Mouse (Mus musculus) midbrain, embryonic 13.5 days (tissue): ENCODE measurements around the gene Tbxa2r. TPM values are rescaled to one million over a fixed set of nuclear protein-coding genes. Genes with fewer than 3 reads are reported as not detected.

ENCODE experiments used
- ATAC-seq: fragments of 200-750 bp; cut with Nextera tagmentation; 2 replicates; pipeline ENCODE4 v1.8.0; 2017; ENCODE audit warnings: mild to moderate bottlenecking, moderate TSS enrichment, moderate library complexity
- H3K27ac ChIP-seq: fragments of 300-500 bp; sonication (generic); 2 replicates; pipeline ENCODE4 v1.5.1; 2015; ENCODE audit warnings: inconsistent platforms, mild to moderate bottlenecking, moderate library complexity
- H3K27me3 ChIP-seq: fragments of 300-500 bp; sonication (generic); 2 replicates; pipeline ENCODE4 v1.6.1; 2015; ENCODE audit warnings: mild to moderate bottlenecking, inconsistent platforms
- H3K36me3 ChIP-seq: fragments of 300-500 bp; sonication (generic); 2 replicates; pipeline ENCODE4 v1.6.1; 2015; ENCODE audit warnings: mild to moderate bottlenecking, inconsistent platforms
- H3K4me1 ChIP-seq: fragments of 300-500 bp; sonication (generic); replicated peaks from 2 replicates; pipeline ENCODE4 v1.6.1; 2015; ENCODE audit warnings: inconsistent platforms
- H3K4me2 ChIP-seq: fragments of 300-500 bp; sonication (generic); replicated peaks from 2 replicates; pipeline ENCODE4 v1.6.1; 2015; ENCODE audit warnings: moderate library complexity, mild to moderate bottlenecking, inconsistent platforms
- H3K4me3 ChIP-seq: fragments of 300-500 bp; sonication (generic); replicated peaks from 2 replicates; pipeline ENCODE4 v1.5.1; 2015; ENCODE audit warnings: mild to moderate bottlenecking, inconsistent platforms
- H3K9ac ChIP-seq: fragments of 300-500 bp; sonication (generic); replicated peaks from 2 replicates; pipeline ENCODE4 v1.6.1; 2015; ENCODE audit warnings: mild to moderate bottlenecking, inconsistent platforms
- H3K9me3 ChIP-seq: fragments of 300-500 bp; sonication (generic); 2 replicates; pipeline ENCODE4 v1.6.1; 2016; ENCODE audit warnings: mild to moderate bottlenecking, inconsistent platforms
- WGBS: fragments of 180-500 bp; shearing (Covaris S2); methylation state at CpG from one replicate; pipeline ENCODE4 v1.1.7; 2015; 5-methylcytosine and 5-hydroxymethylcytosine counted together
- polyA plus RNA-seq: library from polyadenylated mRNA; unstranded; fragments of >200 nt; fragmentation: Nextera tagmentation; extraction: Ambion mirVana; gene quantifications from 2 replicates; pipeline ENCODE4 v1.2.1, GENCODE M21; 2015

Tbxa2r gene
- polyA plus RNA-seq, 1 experiment from 2014 or later: 4.7 TPM

DNA sequence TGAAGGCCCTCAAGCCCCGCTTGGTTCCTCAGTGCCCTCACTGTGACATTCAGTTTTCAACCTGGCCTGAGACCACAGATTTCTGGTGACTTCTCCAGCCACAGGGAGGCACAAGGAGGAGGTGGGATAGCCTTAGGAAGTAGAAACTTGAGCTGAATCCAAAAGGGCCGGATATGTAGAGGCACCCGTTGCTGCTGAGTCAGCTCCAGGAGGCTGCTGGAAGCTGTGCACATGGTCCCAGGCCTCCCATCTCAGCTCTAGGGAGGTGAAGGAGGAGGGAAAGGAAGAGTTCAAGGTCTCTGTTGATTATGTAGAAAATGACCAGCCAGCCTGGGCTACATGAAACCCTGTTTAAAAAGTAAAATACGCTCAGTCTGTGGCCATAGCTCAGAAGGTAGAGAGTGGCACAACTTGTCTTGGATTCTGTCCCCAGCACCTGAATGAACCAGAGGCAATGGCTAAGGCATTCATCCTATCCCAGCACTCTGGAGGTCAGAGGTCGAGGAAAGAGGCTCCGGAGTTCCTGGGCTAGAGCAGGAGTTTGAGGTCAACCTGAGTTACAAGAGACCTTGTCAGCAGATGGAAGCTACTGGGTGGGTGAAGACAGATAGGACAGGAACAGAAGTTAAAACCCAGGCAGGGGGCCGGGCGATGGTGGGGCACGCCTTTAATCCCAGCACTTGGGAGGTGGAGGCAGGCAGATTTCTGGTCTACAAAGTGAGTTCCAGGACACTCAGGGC lies 26.4 kb downstream of the Tbxa2r start:
- H3K27ac ChIP-seq: no peak overlapping the region
- 58% methylated on average over 9 of the region's 9 CpGs for WGBS
- H3K4me2 ChIP-seq: no peak overlapping the region
- no peak overlapping the region for H3K9ac ChIP-seq
- ATAC-seq: no peak
- H3K4me1 ChIP-seq: peaks cover 31% of the 10 kb centered on the region
- no peaks in the 10 kb centered on the region for H3K9me3 ChIP-seq
- H3K36me3 ChIP-seq: no peaks in the 10 kb centered on the region
- H3K27me3 ChIP-seq: peaks cover 4% of the 10 kb centered on the region; the same call in 1 of the 2 replicates
- H3K4me3 ChIP-seq: no peak overlapping the region

DNA sequence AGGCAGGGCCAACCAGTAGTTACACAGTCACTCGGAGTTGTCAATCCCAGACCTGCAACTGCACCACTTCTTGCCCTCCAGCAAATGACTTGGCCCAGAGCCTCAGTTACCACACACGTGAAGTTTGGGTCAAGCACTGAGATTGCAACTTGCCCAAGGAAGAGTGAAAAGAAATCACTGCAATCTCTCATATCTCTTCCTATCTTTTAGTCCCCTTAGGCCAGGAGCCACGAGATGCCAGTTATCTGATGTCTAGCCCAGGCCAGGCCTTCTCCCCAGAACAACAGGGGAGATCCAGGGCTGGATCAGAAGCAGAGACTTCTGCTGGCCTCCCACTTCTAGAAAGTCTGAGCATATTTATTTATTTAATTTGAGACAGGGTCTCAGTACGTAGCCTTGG lies 27.0 kb downstream of the Tbxa2r start:
- no peaks in the 10 kb centered on the region for H3K9me3 ChIP-seq
- no peak overlapping the region for H3K27ac ChIP-seq
- no peak overlapping the region for H3K4me2 ChIP-seq
- peaks cover 4% of the 10 kb centered on the region; the same call in 1 of the 2 replicates for H3K27me3 ChIP-seq
- no peak overlapping the region for H3K9ac ChIP-seq
- H3K4me1 ChIP-seq: peaks cover 32% of the 10 kb centered on the region
- WGBS: 84% methylated on average over 4 of the region's 4 CpGs
- no peak overlapping the region for H3K4me3 ChIP-seq
- ATAC-seq: no peak
- H3K36me3 ChIP-seq: no peaks in the 10 kb centered on the region

DNA sequence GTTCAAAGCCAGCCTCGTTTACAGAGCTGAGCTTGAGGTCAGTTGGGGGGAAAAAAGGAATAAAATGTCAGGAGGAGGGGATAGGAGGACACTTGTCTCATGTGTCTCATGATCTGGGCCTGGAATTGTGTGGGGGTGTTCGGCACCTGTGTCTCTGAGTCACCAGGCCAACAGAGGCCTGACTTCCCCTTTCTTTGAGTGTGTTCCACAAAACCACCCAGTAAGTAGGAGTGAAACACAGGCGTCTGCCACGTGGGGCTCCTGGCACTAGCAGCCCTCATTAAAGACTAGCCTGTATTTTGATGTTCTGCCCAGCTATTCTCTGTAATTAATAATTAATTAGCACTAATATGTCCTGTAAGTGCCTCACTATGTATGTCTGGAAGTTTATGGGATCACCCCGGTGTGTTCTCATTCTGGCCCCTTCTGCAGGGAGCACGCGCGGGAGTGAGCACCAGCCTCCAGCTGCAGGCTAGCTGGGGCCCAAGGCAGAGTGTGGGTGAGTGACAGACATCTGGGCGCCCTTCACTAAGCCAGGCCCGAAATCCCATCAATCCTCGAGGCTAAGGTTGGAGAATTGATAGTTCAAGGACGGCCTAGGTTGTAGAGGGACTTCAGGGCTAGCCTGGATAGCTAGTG lies 27.9 kb downstream of the Tbxa2r start:
- Histone ChIP-seq H3K4me1 (peaks cover 34% of the 10 kb centered on the region), H3K4me3 (peak overlapping the region; percentile 66; the same call in 1 of the 2 replicates), H3K36me3 (peaks cover 4% of the 10 kb centered on the region; the same call in 1 of the 2 replicates), H3K9me3 (no peaks in the 10 kb centered on the region), H3K4me2 (peak overlapping the region; percentile 99), H3K27ac (no peak overlapping the region), H3K9ac (no peak overlapping the region), H3K27me3 (peaks cover 4% of the 10 kb centered on the region; the same call in 1 of the 2 replicates)
- peak; percentile 18; the same call in 1 of the 2 replicates for ATAC-seq
- 54% methylated on average over 12 of the region's 12 CpGs for WGBS

DNA sequence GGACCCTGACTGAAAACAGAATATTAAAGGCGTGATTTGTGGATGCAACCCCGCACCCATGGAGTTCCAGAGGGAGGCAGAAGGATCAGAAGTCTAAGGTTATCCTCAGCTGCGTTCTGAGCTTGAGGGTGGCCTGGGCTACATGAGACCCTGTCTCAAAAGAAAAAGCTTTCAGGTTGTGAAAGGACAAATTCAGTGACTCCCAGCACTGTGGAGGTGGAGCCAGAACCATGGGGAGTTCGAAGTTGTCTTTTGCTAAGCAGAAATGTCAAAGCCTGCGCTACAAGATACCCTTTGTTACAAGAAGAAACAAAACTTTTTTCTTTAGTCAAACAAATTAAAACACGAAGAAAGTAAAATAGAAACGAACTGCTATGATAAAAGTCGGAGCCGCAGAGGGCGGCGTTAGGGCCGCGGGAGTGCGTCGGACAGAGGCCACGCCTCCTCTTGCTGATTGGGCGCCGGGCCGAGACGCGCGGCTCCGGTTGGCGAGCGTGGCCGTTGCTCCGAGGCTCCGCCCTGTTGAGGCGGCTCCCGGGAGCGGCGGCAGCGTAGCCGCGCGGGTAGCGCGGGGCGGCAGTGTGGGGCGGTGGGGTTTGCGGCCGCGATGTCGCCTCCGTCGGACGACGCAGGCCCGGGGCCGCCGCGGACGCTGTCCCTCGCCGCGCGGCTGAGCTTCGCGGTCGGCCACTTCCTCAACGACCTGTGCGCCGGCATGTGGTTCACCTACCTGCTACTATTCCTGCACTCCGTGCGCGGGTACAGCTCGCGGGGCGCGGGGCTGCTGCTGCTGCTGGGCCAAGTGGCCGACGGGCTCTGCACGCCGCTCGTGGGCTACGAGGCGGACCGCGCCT lies 28.7 kb downstream of the Tbxa2r start, which contains the start of gene Mfsd12:
Gene Mfsd12, plus strand, starts transcription at position 501 of the 854 bp plus-strand sequence.
- ATAC-seq: peak; percentile 90
- Histone ChIP-seq H3K9me3 (no peaks in the 10 kb centered on the region), H3K4me3 (peak within 1 kb of the TSS; percentile 66), H3K9ac (peak within 1 kb of the TSS; percentile 87), H3K4me1 (peaks cover 34% of the 10 kb centered on the region), H3K4me2 (peak within 1 kb of the TSS; percentile 99), H3K27me3 (peaks cover 4% of the 10 kb centered on the region; the same call in 1 of the 2 replicates), H3K36me3 (peaks cover 9% of the 10 kb centered on the region; the same call in 1 of the 2 replicates), H3K27ac (peak within 1 kb of the TSS; percentile 57; the same call in 1 of the 2 replicates)
- WGBS: 2% methylated on average over 78 of the region's 79 CpGs

DNA sequence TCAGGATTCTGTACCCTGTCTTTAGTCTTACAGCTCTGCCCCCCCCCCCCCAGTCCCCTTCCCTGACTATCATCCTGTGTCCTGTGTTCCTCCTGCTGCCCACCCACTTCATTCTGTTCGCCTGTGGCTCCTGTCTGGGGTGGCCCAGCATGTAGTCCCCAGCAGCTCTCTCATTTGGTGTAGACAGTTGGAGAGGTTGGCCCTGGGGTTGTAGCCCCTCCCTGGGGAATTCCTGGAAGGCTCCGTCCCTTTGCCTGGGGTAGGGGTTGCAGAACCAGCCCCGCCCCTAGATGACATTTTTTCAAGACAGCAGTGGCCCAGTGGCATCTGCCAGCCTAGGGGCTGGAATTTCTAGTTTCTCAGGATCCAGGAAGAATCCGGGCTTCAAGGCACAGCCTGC lies 29.7 kb downstream of the Tbxa2r start:
- 20% methylated on average over 4 of the region's 4 CpGs for whole genome bisulfite sequencing

DNA sequence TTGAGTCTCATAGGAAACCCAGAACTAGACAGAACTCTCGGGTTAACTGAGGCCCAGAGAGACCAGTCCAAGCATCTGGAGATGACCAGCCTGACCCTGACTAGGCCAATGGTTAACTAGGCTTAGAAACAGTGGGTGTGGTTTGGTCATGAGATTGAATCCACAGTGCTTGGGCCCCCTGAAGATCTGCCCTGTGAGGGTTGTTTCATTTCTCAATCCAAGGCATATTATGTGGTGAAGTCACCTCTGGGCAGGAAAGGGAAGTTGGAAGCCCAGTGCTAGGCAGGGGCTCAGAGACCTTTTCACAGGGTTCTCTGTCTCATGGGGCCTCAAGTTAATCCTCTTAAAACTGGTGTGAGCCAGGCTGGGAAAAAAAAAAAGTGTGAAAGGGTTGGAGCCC lies 30.3 kb downstream of the Tbxa2r start:
- Histone ChIP-seq H3K4me3 (peak overlapping the region; percentile 66), H3K4me1 (peaks cover 49% of the 10 kb centered on the region), H3K4me2 (peak overlapping the region; percentile 99), H3K9me3 (no peaks in the 10 kb centered on the region), H3K27me3 (peaks cover 20% of the 10 kb centered on the region), H3K27ac (no peak overlapping the region), H3K9ac (peak overlapping the region; percentile 87), H3K36me3 (peaks cover 14% of the 10 kb centered on the region; the same call in 1 of the 2 replicates)
- ATAC-seq: no peak
- 63% methylated on average over 1 of the region's 1 CpGs for WGBS

More for the DNA sequence above, 29.7 kb downstream of the Tbxa2r start:
- Histone ChIP-seq H3K27ac (no peak overlapping the region), H3K9ac (peak overlapping the region; percentile 87), H3K4me1 (peaks cover 43% of the 10 kb centered on the region), H3K4me3 (peak overlapping the region; percentile 66), H3K4me2 (peak overlapping the region; percentile 99), H3K27me3 (peaks cover 14% of the 10 kb centered on the region), H3K9me3 (no peaks in the 10 kb centered on the region), H3K36me3 (peaks cover 14% of the 10 kb centered on the region; the same call in 1 of the 2 replicates)
- 0 out of 2 replicates have a peak, but pooled peaks have one; percentile 10 for ATAC-seq

DNA sequence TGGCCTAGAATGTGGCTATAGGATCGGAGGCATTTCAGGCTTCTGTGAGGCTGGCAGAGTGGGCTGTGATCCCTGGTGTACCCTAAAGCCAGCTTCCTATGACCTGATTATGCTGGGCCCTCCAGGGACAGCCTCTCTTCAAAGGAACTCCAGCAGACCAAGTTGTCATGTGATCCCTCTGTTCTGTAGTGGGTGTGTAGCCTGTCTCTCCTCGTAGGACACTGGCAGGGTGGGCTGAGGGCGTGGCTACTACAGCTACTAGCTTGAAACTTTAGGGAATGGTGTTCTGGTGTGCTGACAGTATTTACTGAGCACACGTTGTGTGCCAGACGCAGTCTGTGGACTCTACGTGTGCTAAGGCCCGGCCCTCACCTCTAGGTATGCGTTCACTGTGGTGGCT lies 32.2 kb downstream of the Tbxa2r start:
- H3K9ac ChIP-seq: 0 out of 2 replicates have a peak overlapping the region, but pooled peaks have one; percentile 36
- H3K4me2 ChIP-seq: no peak overlapping the region

DNA sequence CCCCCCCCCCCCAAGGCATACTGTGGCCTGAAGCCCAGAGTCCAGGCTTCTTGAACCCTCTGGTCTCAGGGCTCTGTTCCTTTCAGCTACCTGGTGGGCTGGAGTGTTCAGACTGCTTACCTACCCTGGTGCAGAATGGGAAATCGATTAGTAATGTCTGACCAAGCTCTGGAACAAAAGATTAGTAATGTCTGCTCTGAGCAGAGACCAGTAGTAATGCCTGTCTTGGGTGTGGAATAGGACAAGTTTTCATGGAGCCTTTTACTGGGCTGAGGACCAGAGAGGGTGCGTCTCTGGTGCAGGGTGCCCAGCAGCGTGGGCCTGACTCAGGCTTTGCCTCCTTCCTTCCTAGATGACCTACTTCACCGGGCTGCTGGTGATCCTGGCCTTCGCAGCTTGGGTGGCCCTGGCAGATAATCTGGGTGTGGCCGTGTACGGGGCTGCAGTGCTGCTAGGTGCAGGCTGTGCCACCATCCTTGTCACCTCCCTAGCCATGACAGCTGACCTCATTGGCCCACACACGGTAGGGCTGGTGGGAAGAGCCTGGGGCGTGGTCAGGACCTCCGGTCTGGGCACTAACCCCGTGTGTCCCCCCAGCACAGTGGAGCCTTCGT lies 33.9 kb downstream of the Tbxa2r start:
- Histone ChIP-seq H3K4me1 (peaks cover 74% of the 10 kb centered on the region), H3K36me3 (peaks cover 31% of the 10 kb centered on the region), H3K27ac (no peak overlapping the region), H3K9ac (no peak overlapping the region), H3K4me3 (no peak overlapping the region), H3K4me2 (no peak overlapping the region), H3K27me3 (peaks cover 25% of the 10 kb centered on the region), H3K9me3 (no peaks in the 10 kb centered on the region)
- ATAC-seq: no peak
- 79% methylated on average over 12 of the region's 12 CpGs for WGBS

More for the DNA sequence above, 32.2 kb downstream of the Tbxa2r start:
- Histone ChIP-seq H3K4me1 (peaks cover 68% of the 10 kb centered on the region), H3K27ac (no peak overlapping the region), H3K36me3 (peaks cover 15% of the 10 kb centered on the region; the same call in 1 of the 2 replicates), H3K4me3 (no peak overlapping the region), H3K27me3 (peaks cover 25% of the 10 kb centered on the region), H3K9me3 (no peaks in the 10 kb centered on the region)
- WGBS: 72% methylated on average over 8 of the region's 8 CpGs
- no peak for ATAC-seq

DNA sequence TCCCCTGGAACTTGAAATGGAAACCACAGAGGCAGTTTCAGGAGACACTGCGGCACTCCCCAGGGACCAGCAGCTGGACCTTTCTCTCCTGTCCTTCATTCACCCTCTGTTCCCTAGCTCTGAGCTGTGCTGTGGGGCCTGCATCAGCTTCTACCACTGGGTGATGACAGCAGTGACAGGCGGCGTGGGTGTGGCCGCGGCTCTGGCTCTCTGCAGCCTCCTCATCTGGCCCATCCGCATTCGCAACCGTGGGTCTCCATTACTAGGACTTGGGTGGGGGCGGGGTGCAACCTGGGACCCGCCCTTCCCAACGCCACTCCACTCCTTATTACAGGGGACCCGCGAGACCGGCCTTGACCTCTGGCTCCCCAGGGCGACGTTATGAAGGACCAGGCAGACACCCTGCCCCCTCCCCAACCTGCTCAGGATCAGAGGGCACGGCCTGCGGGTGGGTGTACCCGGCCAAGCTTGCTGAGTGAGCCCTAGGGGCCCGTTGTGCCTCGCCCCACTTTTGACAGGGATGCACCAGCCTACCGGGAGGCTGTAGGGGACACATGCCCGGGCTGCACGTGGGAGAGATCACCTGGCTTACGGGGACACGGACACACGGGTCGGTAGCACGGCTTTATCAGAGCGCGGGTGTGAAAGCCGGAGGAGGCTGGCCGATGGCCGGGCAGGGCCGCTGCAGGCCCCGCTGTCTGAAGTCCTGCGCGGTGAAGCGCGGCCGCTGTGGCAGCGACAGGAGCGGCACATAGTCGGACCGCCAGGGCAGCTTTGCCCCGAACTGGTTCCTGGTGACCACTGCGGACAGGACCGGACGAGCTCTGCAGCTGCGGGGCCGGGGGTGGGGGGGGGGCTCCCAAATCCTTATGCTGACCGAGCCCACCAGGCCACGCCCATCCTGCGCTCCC lies 35.2 kb downstream of the Tbxa2r start:
- 9% methylated on average over 54 of the region's 54 CpGs for WGBS
- peak overlapping the region; percentile 56 for H3K4me2 ChIP-seq
- peaks cover 64% of the 10 kb centered on the region for H3K4me1 ChIP-seq
- no peaks in the 10 kb centered on the region for H3K9me3 ChIP-seq
- no peak overlapping the region for H3K27ac ChIP-seq
- H3K9ac ChIP-seq: peak overlapping the region; percentile 60
- 0 out of 2 replicates have a peak, but pooled peaks have one; percentile 10 for ATAC-seq
- H3K27me3 ChIP-seq: peaks cover 25% of the 10 kb centered on the region
- peaks cover 44% of the 10 kb centered on the region for H3K36me3 ChIP-seq
- peak overlapping the region; percentile 36 for H3K4me3 ChIP-seq

DNA sequence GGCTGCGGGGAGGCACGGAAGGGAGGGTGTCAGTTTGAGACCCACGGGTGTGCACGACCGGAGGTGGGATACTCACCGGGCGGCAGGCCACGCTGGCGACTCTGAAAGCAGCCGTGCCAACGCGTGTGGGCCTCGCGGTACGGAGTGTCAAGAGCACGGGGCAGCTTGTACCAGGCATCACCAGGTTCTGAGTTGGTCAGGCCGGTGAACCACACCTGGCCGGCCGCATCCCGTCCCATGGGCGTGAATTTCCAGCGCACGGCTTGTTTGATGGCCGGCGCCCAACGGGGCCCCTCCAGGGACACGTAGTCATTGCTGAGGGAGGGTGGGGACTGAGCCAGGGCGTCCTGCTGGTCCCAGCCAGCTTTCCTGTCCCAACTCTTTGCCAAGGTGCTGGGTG lies 36.1 kb downstream of the Tbxa2r start:
- peak; percentile 2 for ATAC-seq
- peak overlapping the region; percentile 36 for H3K4me3 ChIP-seq
- H3K27ac ChIP-seq: no peak overlapping the region
- H3K36me3 ChIP-seq: peaks cover 53% of the 10 kb centered on the region
- H3K9me3 ChIP-seq: no peaks in the 10 kb centered on the region
- peak overlapping the region; percentile 60 for H3K9ac ChIP-seq
- peaks cover 25% of the 10 kb centered on the region for H3K27me3 ChIP-seq
- WGBS: 6% methylated on average over 28 of the region's 28 CpGs
- peak overlapping the region; percentile 56 for H3K4me2 ChIP-seq
- H3K4me1 ChIP-seq: peaks cover 56% of the 10 kb centered on the region
